Mouse (Mus musculus): ENCODE results near the gene Rcor1. TPM values are rescaled to one million over a fixed set of nuclear protein-coding genes. Genes with fewer than 3 reads are reported as not detected.

The Rcor1 gene
- total and polyA plus RNA-seq, 3 experiments = 6.5 to 16.1 (median 8.3) TPM

- dilution Hi-C loops (cut with MboI; ENCODE audit: extremely low pct_ligation_motif_present, extremely low pct_unique_long_range_greater_than_20kb, low sequenced_read_pairs) = no loop called here
- TF ChIP-seq JUND (conservative IDR thresholded peaks at IDR 0.05; ENCODE audit: low read depth, low read length) (no peak), TCF12 (IDR thresholded peaks at IDR 0.05; ENCODE audit: low read depth, low read length) (0 out of 2 replicates have a peak, but pooled peaks have one; percentile 20), ZMIZ1 (IDR thresholded peaks at IDR 0.05; ENCODE audit: low read depth, low read length) (no peak), KAT2A (IDR thresholded peaks at IDR 0.05; ENCODE audit: insufficient replicate concordance, low read length) (no peak), MEF2A (IDR thresholded peaks at IDR 0.05; ENCODE audit: borderline replicate concordance, low read depth, low read length) (peak; percentile 86; the same call in 1 of the 2 replicates), IRF4 (IDR thresholded peaks at IDR 0.05; ENCODE audit: low read depth, low read length) (0 out of 2 replicates have a peak, but pooled peaks have one; percentile 16)
These were observed 35.0 kb upstream of the Rcor1 start for GRCm38 (mm10) chr12:111004142-111004541.

DNA sequence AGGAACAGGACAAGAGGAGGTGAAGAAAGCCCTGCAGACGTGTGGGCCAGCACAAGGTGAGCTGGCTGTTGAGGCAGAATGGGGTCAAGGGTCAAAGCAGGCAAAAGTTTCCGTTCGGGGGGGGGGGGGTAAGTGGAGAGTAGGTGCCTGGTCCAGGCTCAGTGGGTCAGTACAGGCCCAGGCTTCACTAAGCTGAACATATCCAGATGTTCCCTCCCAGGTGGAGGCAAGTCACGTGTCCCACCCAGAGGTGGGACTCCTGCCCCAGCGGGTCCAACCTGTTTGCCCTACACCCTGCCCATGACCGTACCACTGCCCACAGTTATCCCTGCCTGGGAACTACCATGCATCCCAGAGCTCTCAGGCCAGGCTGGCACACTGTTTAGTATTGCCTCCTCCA lies 33.3 kb upstream of the Rcor1 start:
- peaks cover 6 to 9% of the 10 kb centered on the region in 2 experiments; a peak in 2 of 4 replicates for H3K4me1 ChIP-seq (ENCODE audit: control insufficient read depth in 1 of 2, insufficient read depth in 2 of 2)
- dilution Hi-C loops (cut with MboI; ENCODE audit: extremely low pct_ligation_motif_present, extremely low pct_unique_long_range_greater_than_20kb, low sequenced_read_pairs) = no loop called here
- no peak for TF ChIP-seq ETS1 (conservative IDR thresholded peaks at IDR 0.05; ENCODE audit: low read depth, low read length)
- no peak for TF ChIP-seq GABPA (IDR thresholded peaks at IDR 0.05; ENCODE audit: insufficient replicate concordance, low read depth, low read length)
- no peak for TF ChIP-seq MAFK (IDR thresholded peaks at IDR 0.05; ENCODE audit: insufficient replicate concordance, low read length)
- no peak for TF ChIP-seq USF2 (conservative IDR thresholded peaks at IDR 0.05; ENCODE audit: low read depth, low read length)
- no peak for TF ChIP-seq MEF2A (IDR thresholded peaks at IDR 0.05; ENCODE audit: borderline replicate concordance, low read depth, low read length)
- no peak for TF ChIP-seq SMC3 (IDR thresholded peaks at IDR 0.05; ENCODE audit: low read depth, low read length)
- no peak for TF ChIP-seq TCF12 (IDR thresholded peaks at IDR 0.05; ENCODE audit: low read depth, low read length)
- no peak for TF ChIP-seq E2F4 (IDR thresholded peaks at IDR 0.05; ENCODE audit: insufficient replicate concordance, low read depth, low read length)
- no peak for TF ChIP-seq HCFC1 (IDR thresholded peaks at IDR 0.05; ENCODE audit: low read depth, low read length)
- TF ChIP-seq MXI1 (IDR thresholded peaks at IDR 0.05; ENCODE audit: low read depth, low read length) = no peak
- TF ChIP-seq ZC3H11A (IDR thresholded peaks at IDR 0.05; ENCODE audit: low read depth, low read length) = no peak
- no peak for TF ChIP-seq BHLHE40 (IDR thresholded peaks at IDR 0.05; ENCODE audit: low read depth, low read length)

More at GRCm38 (mm10) chr12:111004142-111004541, 35.0 kb upstream of the Rcor1 start:
- in situ Hi-C loops (cut with MboI; ENCODE audit: low pct_ligation_motif_present, low pct_unique_long_range_greater_than_20kb, low sequenced_read_pairs) = no loop called here
- DNase-seq (ENCODE audit: extremely low read depth) = peak; percentile 28
- no peak overlapping the region for H3K4me3 ChIP-seq (replicated peaks in 1 of 3; ENCODE audit: low read depth in 2 of 3, low read length in 2 of 3, poor library complexity in 1 of 3)
- no peaks in the 10 kb centered on the region for H3K79me2 ChIP-seq (replicated peaks; ENCODE audit: control insufficient read depth, extremely low read depth, insufficient read depth, poor library complexity, severe bottlenecking)
- peaks cover 6 to 9% of the 10 kb centered on the region in 2 experiments; a peak in 2 of 4 replicates for H3K4me1 ChIP-seq (ENCODE audit: control insufficient read depth in 1 of 2, insufficient read depth in 2 of 2)
- H3K27ac ChIP-seq (ENCODE audit: insufficient read depth, low read depth) = no peak overlapping the region
- H3K9ac ChIP-seq (ENCODE audit: insufficient read depth, low read depth) = no peak overlapping the region
- H3K4me2 ChIP-seq (ENCODE audit: insufficient read depth, low read depth, poor library complexity, severe bottlenecking) = no peak overlapping the region
- no peaks in the 10 kb centered on the region for H3K9me3 ChIP-seq (replicated peaks; ENCODE audit: low read length)
- no peaks in the 10 kb centered on the region for H3K27me3 ChIP-seq (replicated peaks)
- H3K36me3 ChIP-seq (replicated peaks in 1 of 2; ENCODE audit: control insufficient read depth in 1 of 2, insufficient read depth in 1 of 2, low read length in 1 of 2) = no peaks in the 10 kb centered on the region

More for the DNA sequence above, 33.3 kb upstream of the Rcor1 start:
- Histone ChIP-seq H3K9me3 (replicated peaks; ENCODE audit: low read length) (no peaks in the 10 kb centered on the region), H3K79me2 (replicated peaks; ENCODE audit: control insufficient read depth, extremely low read depth, insufficient read depth, poor library complexity, severe bottlenecking) (no peaks in the 10 kb centered on the region), H3K36me3 (replicated peaks in 1 of 2; ENCODE audit: control insufficient read depth in 1 of 2, insufficient read depth in 1 of 2, low read length in 1 of 2) (no peaks in the 10 kb centered on the region), H3K27me3 (replicated peaks) (no peaks in the 10 kb centered on the region), H3K4me3 (replicated peaks in 1 of 3; ENCODE audit: low read depth in 2 of 3, low read length in 2 of 3, poor library complexity in 1 of 3) (no peak overlapping the region), H3K27ac (ENCODE audit: insufficient read depth, low read depth) (no peak overlapping the region), H3K4me2 (ENCODE audit: insufficient read depth, low read depth, poor library complexity, severe bottlenecking) (no peak overlapping the region), H3K9ac (ENCODE audit: insufficient read depth, low read depth) (no peak overlapping the region)
- in situ Hi-C loops (cut with MboI; ENCODE audit: low pct_ligation_motif_present, low pct_unique_long_range_greater_than_20kb, low sequenced_read_pairs) = no loop called here
- no peak for DNase-seq (ENCODE audit: extremely low read depth)

Measured in CH12.LX (cell line).